Mouse (Mus musculus) lung, postnatal 4 days (tissue): ENCODE measurements around the gene Slc25a34.

Source experiments
- DNase-seq, 2 experiments: peaks; one replicate each; pipeline ENCODE4 v3.0.0; 2021

Gene Slc25a34

GRCm38 (mm10) chr4:141617863-141618564, 5.6 kb downstream of the Slc25a34 start:
- DNase-seq, result peak; percentile 39 to 55

- peak; percentile 88 to 89 for DNase-seq
Measured at GRCm38 (mm10) chr4:141617299-141617698, 6.3 kb downstream of the Slc25a34 start.

- no peak for DNase-seq
Measured at GRCm38 (mm10) chr4:141616811-141617210, 6.8 kb downstream of the Slc25a34 start.

- DNase-seq, result no peak
Measured at GRCm38 (mm10) chr4:141614946-141615345, 8.7 kb downstream of the Slc25a34 start.

GRCm38 (mm10) chr4:141609538-141609937, 14.1 kb downstream of the Slc25a34 start:
- DNase-seq, result peak; percentile 50 to 59

- DNase-seq, result peak; percentile 50 to 58
Measured at GRCm38 (mm10) chr4:141605861-141606260, 17.8 kb downstream of the Slc25a34 start, which contains the start of gene Fblim1. Gene Fblim1 (minus strand): TSS chr4:141606096.

GRCm38 (mm10) chr4:141605421-141605820, 18.2 kb downstream of the Slc25a34 start:
- no peak for DNase-seq

- DNase-seq, result peak; percentile 70 to 80
Measured at GRCm38 (mm10) chr4:141604493-141604892, 19.1 kb downstream of the Slc25a34 start.

GRCm38 (mm10) chr4:141603921-141604320, 19.7 kb downstream of the Slc25a34 start:
- DNase-seq, result no peak

GRCm38 (mm10) chr4:141602523-141603223, 20.9 kb downstream of the Slc25a34 start:
- DNase-seq, result no peak

- DNase-seq, result no peak
Measured at GRCm38 (mm10) chr4:141601148-141601862, 22.3 kb downstream of the Slc25a34 start.

- DNase-seq, result no peak
Measured at GRCm38 (mm10) chr4:141600364-141600763, 23.3 kb downstream of the Slc25a34 start.

GRCm38 (mm10) chr4:141599251-141600141, 24.1 kb downstream of the Slc25a34 start:
- peak; percentile 49 to 63 for DNase-seq

GRCm38 (mm10) chr4:141598894-141599250, 24.7 kb downstream of the Slc25a34 start:
- DNase-seq, result no peak

- peak; percentile 71 to 92 for DNase-seq
Measured at GRCm38 (mm10) chr4:141598199-141598893, 25.3 kb downstream of the Slc25a34 start.

- no peak for DNase-seq
Measured at GRCm38 (mm10) chr4:141596700-141597328, 26.8 kb downstream of the Slc25a34 start.

GRCm38 (mm10) chr4:141595605-141596268, 27.9 kb downstream of the Slc25a34 start:
- DNase-seq, result peak; percentile 40 to 69

- DNase-seq, result no peak
Measured at GRCm38 (mm10) chr4:141595138-141595537, 28.5 kb downstream of the Slc25a34 start.

GRCm38 (mm10) chr4:141591547-141591946, 32.1 kb downstream of the Slc25a34 start:
- peak; percentile 39 to 54 for DNase-seq

- DNase-seq, result no peak
Measured at GRCm38 (mm10) chr4:141583919-141584318, 39.7 kb downstream of the Slc25a34 start.

GRCm38 (mm10) chr4:141581051-141581450, 42.6 kb downstream of the Slc25a34 start:
- DNase-seq, result no peak
